Mouse (Mus musculus) CD4-positive naive resting alpha-beta T cell, adult 57 days (primary cell): ENCODE data around the gene Kpna4. TPM values are rescaled to one million over a fixed set of nuclear protein-coding genes. Genes with fewer than 3 reads are reported as not detected.

ENCODE experiments used
- total RNA-seq: library from RNA; stranded (reverse); gene quantifications from one replicate; pipeline ENCODE4 v1.2.4, GENCODE M21; 2023

The Kpna4 gene
- total RNA-seq: 144 TPM

GRCm38 (mm10) chr3:69126509-69127345 is at the start of gene Kpna4:
Gene Kpna4, minus strand, starts transcription at chr3:69127113.

GRCm38 (mm10) chr3:69044645-69045399 is 82.1 kb downstream of the Kpna4 start, which contains the start of gene Trim59:
Gene Trim59, minus strand, starts transcription at chr3:69044755.

Other genes starting within 250 kb of the Kpna4 start
- 106 TPM for gene Ift80, start 122.5 kb downstream of the Kpna4 start, total RNA-seq
- gene Smc4, start 122.4 kb downstream of the Kpna4 start, total RNA-seq: 319 TPM
- gene Trim59, start 82.4 kb downstream of the Kpna4 start, total RNA-seq: 46.9 TPM
- not detected for gene Arl14, start 95.3 kb upstream of the Kpna4 start, total RNA-seq
- gene Ppm1l, start 189.7 kb upstream of the Kpna4 start, total RNA-seq: 4.8 TPM